Mouse (Mus musculus) adrenal gland, postnatal 4 days (tissue): ENCODE data around the gene Zfp414. TPM values are rescaled to one million over a fixed set of nuclear protein-coding genes. Genes with fewer than 3 reads are reported as not detected.
A peak's percentile ranks its signal among the peaks of the same experiment; 100 is the strongest.
"Not testable (repeated sequence)": the region's sequence is repeated elsewhere in the genome, so short reads cannot be mapped to it uniquely, and the experiment has no call there.

ENCODE experiments used
- DNase-seq, 2 experiments: peaks; one replicate each; pipeline ENCODE4 v3.0.0; 2021 to 2022; ENCODE audit warnings: low spot score in 2 of 2, mixed read lengths in 2 of 2
- long read RNA-seq, 2 experiments: library from polyadenylated mRNA; stranded (forward); transcript quantifications; one replicate each; pipeline ENCODE4 v2.0.0; 2021
- total RNA-seq, 2 experiments: library from RNA; stranded (reverse); gene quantifications; 2 replicates each; pipeline ENCODE4 v1.2.3; 2021

Zfp414 gene
- 10 to 100 TPM; 66.6 to 67.1 TPM for total RNA-seq
- long read RNA-seq, experiment 1, transcript Zfp414-201 (6 exons, 1,197 nt), result major isoform, 21 of 48 reads
- long read RNA-seq, experiment 1, transcript Zfp414-203 (7 exons, 1,211 nt), result minor isoform, 7 of 48 reads
- long read RNA-seq, experiment 1, transcript Zfp414-206 (5 exons, 1,544 nt), result minor isoform, 5 of 48 reads
- long read RNA-seq, experiment 1, partial matches to known transcripts, result 7 of 48 reads
- long read RNA-seq, experiment 1, other reads (novel, unspliced or antisense), result 8 of 48 reads
- long read RNA-seq, experiment 2, transcript Zfp414-201 (6 exons, 1,197 nt), result major isoform, 16 of 50 reads
- long read RNA-seq, experiment 2, transcript Zfp414-203 (7 exons, 1,211 nt), result minor isoform, 7 of 50 reads
- long read RNA-seq, experiment 2, transcript Zfp414-206 (5 exons, 1,544 nt), result minor isoform, 5 of 50 reads
- long read RNA-seq, experiment 2, partial matches to known transcripts, result 15 of 50 reads
- long read RNA-seq, experiment 2, other reads (novel, unspliced or antisense), result 7 of 50 reads

DNA sequence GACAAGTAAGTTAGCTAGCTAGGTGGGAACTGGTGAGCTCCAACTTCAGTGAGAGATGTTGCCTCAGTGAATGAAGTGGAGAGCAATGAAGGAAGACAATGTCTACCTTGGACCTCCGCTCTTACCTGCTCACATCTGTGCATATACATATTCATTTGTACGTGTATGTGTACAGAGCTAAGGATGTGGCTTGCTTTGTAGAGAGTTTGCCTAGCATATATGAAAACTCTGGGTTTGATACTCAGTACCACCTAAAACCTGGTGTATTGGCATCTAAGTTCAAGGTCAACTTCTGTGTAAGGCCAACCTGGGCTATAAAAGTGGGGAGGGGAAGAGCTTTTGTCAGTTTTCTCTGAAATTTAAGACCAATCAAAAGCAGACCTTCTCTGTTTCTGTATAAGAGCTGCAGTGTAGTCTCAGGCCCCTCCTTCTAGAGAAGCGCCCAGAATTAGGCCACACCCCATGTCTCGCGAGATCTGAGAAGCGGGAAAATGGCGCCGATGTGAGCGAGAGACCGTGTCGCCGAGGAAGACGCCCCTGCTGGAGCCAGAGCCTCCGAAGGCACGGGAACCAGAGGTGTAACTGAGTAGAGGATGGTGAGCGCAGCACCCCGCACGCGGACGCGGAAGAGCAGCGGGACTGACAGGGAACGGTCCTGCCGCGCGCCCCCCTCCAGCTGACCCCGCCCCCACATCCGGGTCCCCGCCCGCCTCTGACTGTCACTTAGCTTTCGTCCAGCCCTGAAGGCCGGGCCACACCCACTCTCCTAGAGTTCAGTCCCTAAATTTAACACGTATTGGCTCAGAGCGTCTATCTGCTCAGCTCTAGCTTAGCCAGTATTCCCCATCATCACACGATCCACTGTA, at the start of gene Zfp414:
Zfp414 (plus strand) TSS at position 470 of the 866 bp plus-strand sequence.
- DNase-seq, result peak; percentile 69 to 84

- DNase-seq, result no peak
Observed at GRCm38 (mm10) chr17:33584061-33584460, 44.8 kb upstream of the Zfp414 start.

GRCm38 (mm10) chr17:33586011-33586410, 42.9 kb upstream of the Zfp414 start:
- DNase-seq, result no peak

GRCm38 (mm10) chr17:33597271-33597670, 31.6 kb upstream of the Zfp414 start:
- DNase-seq, result no peak

DNA sequence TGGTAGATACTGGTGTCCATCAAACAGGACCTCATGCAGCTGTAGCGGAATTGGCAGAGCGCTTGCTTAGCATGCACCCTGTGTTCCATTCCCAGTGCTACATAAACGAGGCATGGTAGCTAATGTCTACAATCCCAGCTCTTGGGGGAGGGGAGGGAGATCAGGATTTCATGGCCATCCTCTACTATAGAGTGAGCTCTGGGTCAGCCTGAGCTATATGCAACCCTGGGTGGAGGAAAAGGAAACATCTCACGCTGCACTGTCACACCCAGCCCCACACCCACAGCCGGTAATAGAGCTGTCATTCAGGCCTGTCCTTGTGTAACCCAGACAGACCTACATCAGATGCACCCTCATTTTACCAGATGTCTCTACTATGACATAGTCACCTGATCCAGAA, 30.4 kb upstream of the Zfp414 start:
- no peak for DNase-seq

DNA sequence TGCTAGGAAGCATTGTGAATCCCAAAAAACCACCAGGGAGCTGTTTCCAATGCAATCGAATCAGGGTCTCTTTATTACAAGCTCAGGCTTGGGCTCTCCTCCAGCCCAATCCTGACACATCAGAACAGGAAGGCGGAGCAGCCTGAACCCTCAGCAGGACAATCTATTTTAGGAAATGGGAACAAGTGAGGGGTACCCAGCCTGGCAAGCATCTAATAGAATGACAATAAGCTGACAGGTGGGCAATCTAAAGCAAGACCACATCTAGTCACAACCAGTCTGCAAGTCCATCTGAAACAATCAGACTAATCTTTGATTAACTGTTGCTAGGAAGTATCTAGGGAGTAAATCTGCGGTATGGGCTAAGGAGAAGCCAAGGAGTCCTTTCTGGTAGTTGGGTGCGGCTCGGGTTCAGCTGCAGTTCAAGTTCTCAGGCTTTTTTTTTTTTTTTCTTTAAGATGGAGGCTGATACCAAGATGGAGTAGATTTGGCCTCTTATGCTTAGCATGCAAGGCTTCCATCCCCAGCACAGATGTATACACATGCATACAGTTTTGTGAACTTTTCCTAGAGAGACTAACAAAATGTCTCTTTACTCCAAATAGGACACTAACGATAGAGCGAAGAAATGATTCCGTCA, 28.9 kb upstream of the Zfp414 start:
- DNase-seq, result no peak

- DNase-seq, result no peak
Observed at GRCm38 (mm10) chr17:33600831-33601230, 28.1 kb upstream of the Zfp414 start.

DNA sequence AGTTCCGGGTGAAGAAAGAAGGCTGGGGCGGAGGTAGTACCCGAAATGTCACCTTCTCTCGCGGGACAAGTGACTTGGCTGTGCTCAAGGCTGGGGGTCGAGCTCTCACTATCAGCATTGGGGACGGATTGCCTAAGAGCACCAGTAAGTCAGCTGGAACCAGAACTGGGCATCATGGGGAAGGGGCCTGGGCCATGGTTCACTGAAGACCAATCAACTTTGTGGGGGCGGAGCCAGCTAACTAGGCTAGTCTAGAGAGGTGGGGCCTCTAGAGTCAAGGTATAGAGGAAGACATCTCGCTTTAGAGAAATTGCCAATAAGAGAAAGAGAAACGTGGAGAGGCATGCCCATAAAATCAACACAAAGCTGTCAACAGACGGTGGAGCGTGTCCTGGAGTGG, 26.9 kb upstream of the Zfp414 start:
- DNase-seq, result no peak

DNA sequence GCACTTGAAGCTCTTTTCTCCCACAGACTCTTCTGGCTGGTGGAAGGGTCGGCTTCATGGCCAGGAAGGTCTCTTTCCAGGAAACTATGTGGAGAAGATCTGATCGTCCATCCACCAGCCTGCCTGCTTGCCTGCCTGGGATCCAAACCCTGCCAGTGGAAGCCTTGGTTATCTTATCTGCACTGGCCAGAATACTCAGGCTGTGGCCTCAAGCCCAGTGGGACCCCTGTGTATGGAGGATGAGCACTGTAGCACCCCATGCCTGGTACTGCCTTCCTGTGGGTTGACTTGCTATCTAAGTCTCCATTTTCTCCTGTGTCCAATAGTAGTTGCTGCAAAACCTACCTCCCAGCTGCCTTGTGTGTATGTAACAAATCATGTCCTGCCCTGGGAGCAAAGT, 21.6 kb upstream of the Zfp414 start:
- DNase-seq, result no peak

- DNase-seq, result no peak
Observed at GRCm38 (mm10) chr17:33610548-33610947, 18.3 kb upstream of the Zfp414 start.

GRCm38 (mm10) chr17:33613726-33614125, 15.2 kb upstream of the Zfp414 start:
- DNase-seq, result not testable (repeated sequence)

GRCm38 (mm10) chr17:33627281-33627680, 1.6 kb upstream of the Zfp414 start:
- DNase-seq, result no peak

DNA sequence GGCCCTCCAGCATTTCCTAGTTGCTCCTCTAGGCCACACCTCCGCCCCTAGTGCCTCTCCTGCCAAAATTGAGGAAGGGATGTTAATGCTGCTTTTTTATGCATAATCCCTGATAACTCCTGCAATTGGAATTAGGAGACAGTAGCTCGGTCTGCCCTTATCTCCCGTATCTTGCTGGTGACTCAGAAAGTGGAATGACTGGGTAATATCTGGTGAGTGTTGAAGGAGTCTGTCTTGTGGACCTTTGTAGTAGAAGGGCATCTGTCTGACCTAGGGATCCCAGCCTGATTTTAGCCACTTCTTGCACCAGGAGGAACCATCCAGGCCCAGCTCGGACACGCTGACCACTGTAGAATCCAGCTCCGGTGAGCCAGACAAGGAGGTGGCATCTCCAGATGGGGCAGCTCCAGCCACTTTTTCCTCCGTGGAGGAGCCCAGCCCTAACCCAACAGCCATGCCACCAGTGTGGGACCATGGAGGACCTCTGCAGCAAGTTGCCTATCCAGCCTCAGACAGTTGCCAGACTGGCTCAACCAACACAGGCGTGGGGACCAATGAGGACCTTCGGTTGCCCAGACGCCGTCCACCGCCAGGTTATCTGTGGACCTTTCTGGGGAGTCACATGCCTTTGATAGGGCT, 716 bp downstream of the Zfp414 start:
- DNase-seq, result no peak

DNA sequence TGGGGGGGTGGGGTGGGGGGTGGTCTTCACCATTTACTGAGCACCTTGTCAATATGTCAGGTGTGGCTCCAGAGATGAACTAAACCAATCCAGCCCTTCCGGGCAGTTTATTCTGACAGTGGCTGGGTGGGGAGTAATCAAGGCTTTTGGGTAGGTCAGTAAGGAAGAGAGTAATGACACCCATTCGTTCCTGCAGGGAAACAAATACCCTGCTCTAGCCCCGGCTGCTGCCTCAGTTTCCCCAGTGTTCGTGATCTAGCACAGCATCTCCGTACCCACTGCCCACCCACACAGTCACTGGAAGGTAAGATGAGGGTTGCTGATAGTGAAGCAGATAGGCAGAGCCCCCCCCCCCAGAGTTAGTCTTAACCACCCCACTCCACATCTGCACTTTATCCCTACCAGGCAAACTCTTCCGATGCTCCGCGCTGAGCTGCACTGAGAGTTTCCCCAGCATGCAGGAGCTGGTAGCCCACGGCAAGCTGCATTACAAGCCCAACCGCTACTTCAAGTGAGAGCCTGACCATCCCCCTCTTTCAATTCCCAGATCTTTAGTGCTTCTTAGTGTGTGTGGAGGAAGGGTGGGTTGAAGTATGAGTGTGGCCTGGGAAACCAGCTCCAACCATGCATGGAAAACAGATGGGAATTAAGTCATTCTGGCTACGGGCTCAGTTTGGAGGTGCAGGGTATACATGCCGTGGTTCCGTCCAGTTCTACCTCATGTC, 1.4 kb downstream of the Zfp414 start:
- no peak for DNase-seq

GRCm38 (mm10) chr17:33631236-33631635, 2.3 kb downstream of the Zfp414 start:
- no peak for DNase-seq

DNA sequence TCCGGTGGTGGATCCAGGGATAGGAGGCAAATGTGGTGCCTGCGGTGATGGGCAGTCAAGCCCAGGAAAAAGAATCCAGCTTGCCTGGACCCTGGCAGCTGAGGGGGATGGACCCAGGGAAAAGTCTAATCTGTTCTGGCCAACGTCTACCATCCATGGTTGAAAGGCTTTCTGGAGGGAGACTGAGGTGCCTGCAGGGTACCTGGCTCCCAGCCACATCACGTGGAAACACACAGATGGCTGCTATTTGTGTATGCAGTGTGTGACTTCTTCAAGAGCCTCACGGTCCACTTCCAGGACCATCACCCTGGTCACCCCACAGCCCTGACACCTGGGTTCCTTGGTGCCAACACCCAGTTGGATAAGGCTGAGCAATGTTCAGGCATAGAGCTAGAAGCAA, 2.9 kb downstream of the Zfp414 start:
- no peak for DNase-seq

DNA sequence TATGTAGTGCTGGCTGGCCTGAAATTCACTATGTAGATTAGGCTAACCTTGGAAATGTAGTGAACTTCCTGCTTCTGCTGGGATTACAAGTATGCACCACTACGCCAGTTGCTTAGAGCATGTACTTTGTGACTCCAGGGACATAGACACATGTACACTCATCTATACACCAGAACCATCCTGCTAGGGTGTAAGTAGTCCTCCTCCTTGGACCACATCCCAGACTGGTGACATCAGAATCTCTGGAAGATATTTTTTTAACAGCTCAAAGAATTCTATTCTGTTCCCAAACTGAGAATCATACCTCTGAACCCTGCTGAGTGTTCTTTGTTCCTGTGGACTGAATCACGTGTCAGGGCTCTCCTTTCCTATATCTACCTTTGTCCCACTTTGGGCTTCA, 8.1 kb downstream of the Zfp414 start:
- no peak for DNase-seq

DNA sequence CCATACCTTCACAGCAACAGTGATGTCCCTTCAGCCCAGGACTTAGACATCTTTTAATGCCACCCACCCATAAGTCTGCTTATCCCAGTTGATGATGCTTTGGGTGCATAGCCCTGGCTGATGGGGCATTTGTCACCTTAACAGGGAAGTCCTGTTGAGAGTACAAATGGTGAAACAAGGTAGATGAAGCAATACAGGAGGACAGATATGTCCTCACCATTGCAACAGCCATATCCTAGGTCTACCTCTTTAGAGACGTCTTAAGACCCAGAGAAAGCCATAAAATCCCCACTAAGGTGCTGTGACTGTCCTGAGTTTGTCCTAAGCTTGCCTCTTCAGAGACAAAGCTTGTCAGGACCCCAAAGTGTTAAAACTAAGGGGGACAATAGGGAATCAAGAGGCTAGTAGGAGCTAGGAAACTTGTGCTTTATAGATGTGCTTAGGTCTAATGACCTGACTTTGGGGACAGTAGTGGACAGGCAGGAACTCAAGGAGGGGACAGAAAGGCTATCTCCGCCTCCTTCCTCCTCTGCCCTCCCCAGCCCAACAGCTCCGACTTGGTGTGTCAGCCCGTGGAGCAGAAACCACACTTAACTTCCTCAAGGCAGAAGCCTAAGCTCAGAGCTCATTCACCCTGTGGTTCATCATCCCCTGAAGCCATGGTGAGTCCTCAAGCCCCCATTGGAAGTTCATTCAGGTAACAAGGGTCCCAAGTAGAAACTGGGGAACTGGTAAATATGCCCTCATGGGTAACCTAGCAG, 8.8 kb downstream of the Zfp414 start, which contains the start of gene Pram1:
Pram1 (plus strand) TSS at position 541 of the 761 bp plus-strand sequence.
- no peak for DNase-seq

GRCm38 (mm10) chr17:33639743-33640142, 10.9 kb downstream of the Zfp414 start:
- no peak for DNase-seq
